Mouse (Mus musculus) lung, postnatal 36 days (tissue): ENCODE results near the gene Cavin1.
A peak's percentile ranks its signal among the peaks of the same experiment; 100 is the strongest.

Experiments used
- DNase-seq: peaks from one replicate; pipeline ENCODE4 v3.0.0; 2022; ENCODE audit warnings: mixed read lengths

Cavin1 gene

DNA sequence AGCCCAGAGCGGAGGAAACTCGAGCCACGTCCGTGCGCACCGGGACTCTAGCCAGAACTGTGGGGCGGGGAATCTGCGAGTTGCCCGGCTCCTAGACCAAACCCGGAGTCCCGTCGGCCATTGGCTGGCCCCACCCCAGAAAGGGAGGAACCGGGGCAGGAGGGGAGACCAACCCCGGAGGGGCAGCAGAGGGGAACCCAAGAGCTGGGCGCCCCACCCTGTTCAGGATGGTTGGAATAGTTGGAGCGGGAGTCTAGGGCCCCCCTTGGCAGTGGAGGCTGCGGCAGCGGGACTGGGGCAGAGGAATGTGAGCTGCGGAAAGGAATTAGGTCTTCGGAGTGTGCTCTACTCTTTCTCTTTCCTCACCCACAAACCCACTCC lies at the start of gene Cavin1:
Cavin1 (minus strand) TSS at position 331 of the 381 bp plus-strand sequence.
- peak; percentile 98 for DNase-seq

DNA sequence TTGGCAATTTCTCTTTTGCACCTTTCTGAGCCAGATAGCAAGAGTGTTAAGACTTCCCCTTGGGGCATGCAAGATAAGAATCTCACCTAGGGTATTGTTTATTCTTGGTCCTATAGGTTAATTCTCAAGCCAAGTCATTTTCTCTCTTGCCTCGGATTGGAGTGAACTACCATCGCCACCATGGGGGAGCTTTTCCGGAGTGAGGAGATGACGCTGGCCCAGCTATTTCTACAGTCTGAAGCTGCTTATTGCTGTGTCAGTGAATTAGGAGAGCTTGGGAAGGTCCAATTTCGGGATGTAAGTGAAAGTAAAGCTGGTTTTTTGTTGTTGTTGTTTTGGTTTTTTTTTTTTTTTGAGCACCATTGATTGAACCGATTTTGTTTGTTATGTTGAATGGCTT lies 41.0 kb upstream of the Cavin1 start:
- DNase-seq: no peak

DNA sequence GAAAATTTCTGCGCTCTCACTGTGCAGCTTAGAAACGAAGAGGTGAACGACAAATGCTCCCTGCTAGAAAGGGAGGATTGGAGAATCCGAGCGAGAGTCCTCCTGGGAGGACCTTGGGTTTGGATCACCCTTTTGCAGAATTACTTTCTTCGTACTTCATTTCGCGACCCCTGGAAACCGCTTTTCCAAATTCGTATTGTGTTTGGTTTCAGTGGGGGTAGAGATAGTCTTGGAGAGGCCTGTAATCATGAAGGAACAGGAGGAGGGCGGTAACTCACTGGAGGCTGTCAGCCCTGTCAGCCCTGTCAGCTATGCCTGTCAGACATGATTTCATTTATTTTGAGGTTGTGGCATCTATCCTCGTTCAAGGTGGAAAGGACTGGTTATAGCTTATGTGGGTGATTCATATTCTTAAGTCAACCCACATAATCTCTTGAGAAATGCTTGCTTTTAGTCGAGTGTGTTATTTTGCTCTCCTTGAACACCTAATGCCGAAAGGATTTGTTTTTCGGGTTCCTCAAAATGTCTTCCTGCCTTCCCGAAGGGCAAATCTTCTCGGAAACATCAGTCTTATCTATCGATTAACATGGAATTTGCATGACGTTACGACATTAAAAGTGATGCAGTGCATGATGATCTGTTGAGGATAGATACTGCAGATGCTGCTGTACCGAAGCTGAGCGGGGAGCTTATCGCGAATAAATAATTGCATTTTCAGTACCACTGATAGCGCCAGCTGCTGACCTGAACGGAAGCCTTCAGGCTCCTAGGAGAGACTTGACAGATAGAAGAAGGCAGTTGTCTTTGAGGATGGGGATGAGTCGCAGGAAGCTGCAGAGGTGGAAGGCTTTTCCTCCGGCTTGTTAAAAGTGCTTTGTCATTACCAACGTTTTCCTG lies 39.4 kb upstream of the Cavin1 start:
- peak; percentile 32 for DNase-seq

DNA sequence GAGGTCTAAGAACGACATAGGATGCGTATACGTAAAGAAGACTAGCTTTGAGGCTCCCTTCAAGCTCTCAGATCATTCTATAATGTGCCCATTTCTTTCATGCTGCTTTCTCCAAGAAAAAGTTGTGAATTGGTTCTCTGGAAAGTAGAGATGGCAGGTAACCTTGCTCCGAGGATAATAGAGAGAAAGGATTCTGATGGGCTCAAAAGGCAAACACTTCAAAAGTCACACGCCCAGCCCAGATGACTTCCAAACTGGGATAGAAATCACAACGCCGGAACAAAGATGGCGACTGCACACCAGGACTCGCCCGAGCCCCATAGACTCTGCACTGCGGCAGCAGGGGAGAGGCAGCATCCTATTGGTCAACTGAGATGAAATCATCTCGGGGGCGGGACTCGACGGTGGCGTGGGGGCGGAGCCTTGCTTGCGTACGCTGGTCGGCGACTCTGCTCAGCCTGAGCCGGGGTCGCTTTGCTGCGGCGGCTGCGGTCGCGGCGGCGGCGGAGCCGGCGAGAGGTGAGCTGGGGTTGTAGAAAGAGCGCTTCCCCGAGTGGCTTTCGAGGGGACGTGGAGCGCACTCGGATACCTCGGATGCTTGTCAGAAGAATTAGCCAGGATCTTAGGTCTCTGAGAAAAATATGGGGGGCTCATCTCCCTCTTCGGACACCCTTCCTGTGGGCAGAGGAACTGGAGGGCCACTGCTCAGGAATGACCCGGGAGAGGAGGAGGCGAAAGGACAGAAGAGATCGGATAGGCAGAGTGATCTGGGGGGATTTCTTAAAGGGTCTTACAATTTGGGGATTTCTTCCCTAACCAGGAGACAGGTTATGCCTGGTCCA lies 38.6 kb upstream of the Cavin1 start, which contains the start of gene Atp6v0a1:
Atp6v0a1 (plus strand) TSS at position 407 of the 842 bp plus-strand sequence.
- peak; percentile 99 for DNase-seq

DNA sequence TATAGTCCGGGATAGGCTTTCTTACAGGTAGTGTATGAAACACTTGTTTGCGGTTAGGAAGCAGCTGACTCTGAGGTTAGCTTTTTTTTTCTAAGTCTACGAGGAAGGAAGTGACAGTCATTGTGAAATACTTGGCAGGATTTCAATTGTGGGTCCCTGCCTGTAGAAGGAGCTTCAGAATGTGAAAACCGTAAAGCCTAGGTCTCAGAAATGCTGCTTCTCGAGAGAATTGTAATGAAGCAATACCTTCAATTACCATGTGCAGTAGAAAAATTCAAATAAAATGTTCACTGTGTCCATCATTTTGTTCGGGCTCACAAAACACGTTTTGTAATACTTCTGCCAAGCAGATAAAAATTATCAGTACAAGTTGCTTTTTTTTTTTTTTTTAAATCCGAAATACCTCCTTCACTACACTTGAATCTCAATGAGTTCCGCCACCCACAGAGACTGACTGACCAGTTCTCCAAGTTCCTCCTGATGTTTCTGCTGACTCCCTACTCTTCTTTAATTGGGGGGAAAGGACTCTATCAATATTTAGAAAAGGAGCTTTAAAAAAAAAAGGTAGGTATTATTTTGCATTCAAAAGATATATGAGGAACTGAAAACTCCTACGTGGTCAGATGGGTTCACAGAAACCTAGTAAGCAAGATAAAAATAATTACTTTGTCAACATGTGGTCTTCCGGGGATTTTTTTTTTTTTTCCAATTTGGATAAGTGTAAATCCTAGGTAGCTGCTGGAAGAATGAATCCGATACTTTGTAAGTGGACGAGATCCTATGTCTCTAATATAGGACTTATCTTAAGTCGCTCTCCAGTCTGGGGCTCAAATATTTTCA lies 37.7 kb upstream of the Cavin1 start:
- DNase-seq: peak; percentile 91

DNA sequence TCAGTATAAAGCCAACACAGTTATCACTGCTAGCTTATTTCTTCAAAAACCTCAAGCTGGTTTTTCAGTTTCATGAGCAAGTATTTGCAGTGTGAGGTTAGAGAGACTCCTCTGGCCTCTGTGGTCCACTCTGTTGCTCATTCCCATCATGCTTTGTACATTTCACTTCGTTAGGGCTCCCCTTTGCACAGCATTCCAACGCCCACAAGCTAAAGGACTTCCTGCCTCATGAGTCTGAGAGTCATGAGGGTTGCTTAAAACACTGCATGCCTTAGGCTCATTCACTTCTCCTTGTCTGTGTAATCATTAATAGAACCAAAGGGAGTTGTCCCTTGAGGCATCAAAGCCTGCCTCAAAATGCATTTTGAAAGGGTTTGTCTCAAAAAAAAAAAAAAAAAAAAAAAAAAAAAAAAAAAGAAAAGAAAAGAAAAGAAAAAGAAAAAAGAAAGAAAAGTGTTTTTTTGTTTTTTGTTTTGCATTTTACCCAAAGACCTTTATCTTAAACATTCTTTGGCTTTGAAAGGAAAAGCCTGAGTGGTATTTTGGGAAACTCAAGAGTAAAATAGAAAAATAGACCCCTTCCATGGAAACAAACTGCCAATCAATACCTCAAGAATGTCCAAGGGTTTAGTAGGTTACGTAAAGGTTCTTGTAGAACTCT lies 32.5 kb upstream of the Cavin1 start:
- DNase-seq: peak; percentile 82

DNA sequence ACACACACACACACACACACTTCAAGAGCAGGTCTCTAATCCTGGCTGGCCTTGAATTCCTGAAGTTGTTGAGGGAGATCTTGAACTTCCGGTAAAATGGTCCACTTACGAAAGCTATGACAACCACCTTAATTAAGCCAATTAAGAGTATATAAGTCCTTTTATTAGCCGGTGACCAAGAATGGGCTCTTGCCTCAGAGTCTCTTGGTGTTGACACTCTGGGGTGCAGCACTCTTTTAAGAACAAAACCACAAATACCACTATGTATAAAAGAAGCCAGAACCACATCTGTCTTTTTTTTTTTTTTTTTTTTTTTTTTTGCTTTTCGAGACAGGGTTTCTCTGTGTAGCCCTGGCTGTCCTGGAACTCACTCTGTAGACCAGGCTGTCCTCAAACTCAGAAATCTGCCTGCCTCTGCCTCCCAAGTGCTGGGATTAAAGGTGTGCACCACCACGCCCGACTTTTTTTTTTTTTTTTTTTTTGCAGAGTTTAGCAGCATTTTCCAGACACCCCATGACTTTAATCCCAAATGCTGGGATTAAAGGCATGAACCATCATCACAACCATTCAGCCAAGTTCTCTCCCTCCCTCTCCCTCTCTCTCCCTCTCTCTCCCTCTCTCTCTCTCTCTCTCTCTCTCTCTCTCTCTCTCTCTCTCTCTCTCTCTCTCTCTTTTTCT lies 31.3 kb upstream of the Cavin1 start:
- peak; percentile 34 for DNase-seq

DNA sequence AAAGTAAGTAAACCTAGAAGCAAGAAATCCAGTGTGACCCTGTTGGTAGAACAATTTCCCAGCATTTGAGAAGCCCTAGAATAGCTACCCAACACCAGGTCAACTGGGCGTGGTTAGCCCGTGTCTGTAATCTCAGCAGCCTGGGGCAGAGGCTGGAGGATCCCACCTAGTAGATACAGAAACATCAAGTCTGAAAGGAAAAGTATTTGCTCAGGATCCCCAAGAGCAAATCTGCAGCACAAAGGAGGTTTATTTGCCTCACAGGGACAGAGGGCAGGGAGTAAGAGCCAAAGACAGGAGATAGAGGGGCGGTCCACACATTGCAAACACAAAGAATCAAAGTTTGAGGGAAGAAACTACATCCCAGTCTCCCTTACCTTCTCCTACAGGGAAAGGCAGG lies 28.6 kb upstream of the Cavin1 start:
- DNase-seq: no peak

DNA sequence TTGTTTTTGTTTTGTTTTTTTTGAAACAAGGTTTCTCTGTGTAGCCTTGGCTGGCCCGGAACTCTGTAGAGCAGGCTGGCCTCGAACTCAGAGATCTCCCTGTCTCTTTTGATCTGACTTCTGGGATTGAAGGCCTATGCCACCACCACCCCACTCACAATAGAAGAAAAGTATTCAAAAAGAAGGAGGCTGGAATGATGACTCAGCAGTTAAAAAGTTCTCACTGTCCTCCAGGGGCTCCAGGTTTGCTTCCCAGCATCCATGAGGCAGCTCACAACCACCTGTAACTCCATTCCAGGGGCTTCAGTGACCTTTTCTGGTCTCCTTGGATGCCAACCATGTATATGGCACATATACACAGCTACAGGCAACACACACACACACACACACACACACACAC lies 28.1 kb upstream of the Cavin1 start:
- DNase-seq: no peak

DNA sequence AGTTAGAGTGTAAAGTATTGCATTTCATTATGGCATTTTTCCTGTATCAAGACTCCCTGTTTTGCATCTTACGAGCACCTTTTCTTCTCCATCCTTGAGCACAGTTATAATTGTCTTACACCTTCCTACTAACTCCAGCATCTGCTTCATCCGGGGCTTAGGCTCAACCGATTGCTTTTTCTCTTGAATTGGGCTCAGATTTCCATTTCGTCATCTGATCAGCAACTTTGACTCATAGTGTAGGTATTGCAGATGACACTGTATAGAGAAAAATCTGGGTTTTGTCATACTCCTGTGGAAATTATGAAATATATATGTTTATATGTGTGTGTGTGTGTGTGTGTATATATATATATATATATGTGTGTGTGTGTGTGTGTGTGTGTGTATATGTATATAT lies 25.8 kb upstream of the Cavin1 start:
- DNase-seq: no peak

DNA sequence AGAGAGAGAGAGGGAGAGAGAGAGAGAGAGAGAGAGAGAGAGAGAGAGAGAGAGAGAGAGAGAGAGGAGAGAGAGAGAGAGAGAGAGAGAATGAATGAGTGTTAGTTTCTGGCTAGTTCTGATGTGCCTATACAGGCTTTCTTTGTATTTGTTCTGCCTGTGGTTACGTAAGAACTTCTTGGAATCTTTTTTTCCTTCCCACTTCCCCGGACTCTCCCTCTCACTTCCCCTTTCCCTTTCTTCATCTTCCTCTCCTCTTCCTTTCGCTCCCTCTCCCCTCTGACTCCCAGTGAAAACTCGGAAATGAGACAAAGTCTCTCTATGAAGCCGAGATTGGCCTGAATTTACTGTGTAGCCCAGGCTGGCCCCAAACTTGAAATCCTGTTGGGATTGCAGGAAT lies 24.0 kb upstream of the Cavin1 start:
- DNase-seq: no peak

DNA sequence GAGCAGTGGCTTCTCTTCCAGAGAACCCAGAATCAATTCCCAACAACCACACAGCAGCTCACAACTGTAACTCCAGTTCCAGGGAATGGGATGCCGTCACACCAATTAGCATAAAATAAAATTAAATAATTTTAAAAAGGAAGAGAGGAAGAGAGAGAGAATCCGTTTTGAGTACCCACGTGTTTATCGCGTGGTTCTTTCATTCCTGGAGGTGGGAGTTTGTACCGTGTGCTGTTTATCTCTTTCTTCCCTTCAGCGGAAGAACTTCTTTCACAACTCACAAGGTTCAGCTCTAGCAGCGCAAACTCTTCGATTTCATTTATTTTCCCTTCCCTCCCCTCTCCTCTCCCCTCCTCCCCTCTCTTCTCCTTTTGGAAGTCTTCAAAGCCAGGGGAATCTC lies 23.5 kb upstream of the Cavin1 start:
- DNase-seq: no peak

DNA sequence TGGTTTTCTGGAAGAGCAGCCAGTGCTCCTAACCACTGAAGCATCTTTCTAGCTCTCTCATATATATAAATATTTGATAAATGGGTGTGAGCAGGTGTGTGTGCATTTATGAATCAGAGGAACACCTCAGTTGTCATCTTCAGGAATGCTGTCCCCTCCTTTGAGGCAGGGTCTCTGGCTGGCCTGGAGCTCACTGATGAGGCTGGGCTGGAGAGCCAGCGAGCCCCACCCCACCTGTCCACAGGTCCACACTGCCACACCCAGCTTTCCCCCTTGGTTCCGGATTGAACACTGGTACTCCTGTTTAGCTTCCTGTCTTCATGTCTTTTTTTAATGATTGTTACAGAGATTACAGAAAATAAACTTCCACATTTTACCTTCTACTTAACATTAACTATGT lies 22.8 kb upstream of the Cavin1 start:
- DNase-seq: no peak

DNA sequence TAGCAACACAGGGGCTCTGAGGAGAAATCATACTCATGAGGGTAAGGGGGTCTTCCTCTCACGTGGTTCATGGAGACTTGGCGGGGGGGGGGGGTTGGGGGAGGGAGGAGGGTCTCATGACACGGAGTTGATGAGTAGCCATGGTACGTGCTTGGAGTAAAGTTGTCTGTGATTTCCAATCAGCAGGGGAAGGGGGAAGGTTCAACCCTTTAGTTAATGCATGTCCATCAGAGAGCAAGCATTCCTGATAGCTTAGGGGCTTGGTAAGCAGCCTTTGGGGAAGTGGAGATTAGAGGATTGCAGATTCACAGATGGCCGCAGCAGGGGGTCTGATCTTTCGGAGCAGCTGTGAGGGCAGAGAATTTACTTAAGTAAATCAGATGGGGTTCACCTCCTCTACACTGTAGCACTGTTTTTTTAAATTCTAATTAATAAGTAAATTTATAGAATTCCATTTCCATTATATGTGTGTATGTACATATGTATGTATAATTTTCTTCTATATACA lies 20.4 kb upstream of the Cavin1 start:
- no peak for DNase-seq

DNA sequence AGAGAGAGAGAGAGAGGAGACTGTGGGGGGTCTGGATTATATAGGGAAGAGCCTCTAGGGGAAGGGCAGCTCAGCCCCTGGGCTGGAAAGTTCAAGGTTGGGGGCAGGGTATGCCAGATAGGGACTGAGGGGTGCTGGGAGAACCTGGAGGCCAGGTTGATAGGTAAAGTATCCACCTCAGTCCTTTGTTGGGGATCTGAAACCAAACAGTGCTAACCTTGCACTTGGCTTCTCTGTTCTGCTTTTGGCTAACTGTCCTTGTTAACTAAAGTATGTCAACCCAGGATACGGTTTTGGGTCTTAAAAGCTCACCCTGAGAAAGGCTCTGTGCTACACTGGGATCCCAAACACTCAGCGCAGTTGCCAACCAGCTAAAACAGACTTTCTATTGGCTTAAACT lies 19.0 kb upstream of the Cavin1 start:
- no peak for DNase-seq

DNA sequence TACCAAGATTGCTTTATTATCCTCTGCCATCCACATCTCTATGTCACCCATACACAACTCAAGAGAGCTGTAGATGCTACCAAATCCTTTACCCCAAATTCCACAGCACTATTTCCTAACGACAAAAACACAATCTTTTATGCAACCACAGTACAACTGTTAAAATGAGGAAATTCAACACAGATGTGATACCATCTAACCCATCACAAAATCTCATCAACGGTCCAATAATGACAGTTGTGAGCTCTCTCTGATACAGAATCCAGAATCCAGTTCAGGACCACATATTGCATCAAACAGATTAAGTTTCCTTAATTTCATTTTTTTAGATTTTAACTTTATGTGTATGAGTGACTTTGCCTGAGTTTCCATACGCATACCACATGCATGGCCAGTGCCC lies 18.0 kb upstream of the Cavin1 start:
- DNase-seq: no peak

DNA sequence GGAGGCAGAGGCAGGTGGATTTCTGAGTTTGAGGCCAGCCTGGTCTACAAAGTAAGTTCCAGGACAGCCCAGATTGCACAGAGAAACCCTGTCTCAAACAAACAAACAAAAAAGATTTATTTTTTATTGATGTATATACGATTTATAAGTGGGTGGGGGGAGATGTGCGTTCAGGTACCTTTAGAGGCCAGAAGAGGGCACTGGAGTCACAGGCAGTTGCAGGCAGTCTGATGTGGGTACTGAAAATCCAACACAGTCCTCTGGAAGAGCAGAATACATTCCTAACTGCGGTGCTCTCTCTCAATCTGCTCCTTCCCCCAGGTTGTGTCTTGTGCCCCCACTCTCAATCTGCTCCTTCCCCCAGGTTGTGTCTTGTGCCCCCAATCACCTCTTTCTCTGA lies 14.9 kb upstream of the Cavin1 start:
- DNase-seq: no peak

DNA sequence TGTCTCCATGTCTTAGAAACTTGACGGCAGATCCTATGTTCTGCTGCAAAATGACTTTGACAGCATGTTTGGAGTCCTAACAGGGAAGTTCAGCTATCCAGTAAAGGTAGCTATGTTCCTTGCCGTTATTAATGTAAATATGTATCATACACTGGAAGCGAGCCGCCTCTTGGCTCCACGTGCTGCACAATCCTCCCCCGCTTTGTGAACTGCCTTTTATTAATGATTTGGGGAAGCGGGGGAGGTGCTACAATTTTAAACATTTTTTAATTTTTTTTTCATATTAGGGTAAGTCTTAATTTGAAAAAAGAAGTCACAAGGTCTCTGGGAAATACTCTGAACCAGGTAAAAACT lies 13.1 kb upstream of the Cavin1 start:
- no peak for DNase-seq

DNA sequence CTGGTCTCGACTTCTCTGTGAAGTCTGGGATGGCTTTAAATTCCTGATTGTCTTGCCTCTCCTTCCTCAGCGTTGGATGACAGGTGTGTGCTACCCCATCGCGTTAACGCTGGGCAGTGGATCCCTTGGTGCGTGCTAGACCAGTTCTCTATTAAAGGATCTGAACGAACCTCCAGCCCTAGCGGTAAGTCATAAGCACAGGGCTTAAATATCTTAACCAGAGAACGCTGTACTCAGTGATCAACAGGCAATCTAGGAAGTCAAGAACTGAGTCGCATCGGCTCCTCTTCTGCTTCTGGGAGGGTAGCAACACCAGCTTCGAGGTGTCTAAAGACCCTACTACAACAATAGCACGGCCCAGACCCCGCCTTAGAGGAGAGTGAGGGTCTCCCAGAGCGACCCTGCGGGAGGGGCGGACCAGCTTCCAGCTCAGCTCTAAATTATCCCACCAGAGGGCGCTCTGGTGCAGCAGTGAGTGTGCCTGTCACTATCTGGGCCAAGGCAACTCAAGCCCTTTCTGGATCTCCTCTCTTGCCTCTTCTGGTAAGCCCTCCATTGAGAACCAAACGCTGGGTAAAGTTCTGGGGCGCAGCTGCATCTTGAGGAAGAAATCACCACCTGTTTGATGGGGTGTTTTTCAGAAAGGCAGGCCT lies 12.6 kb upstream of the Cavin1 start:
- DNase-seq: peak; percentile 93

DNA sequence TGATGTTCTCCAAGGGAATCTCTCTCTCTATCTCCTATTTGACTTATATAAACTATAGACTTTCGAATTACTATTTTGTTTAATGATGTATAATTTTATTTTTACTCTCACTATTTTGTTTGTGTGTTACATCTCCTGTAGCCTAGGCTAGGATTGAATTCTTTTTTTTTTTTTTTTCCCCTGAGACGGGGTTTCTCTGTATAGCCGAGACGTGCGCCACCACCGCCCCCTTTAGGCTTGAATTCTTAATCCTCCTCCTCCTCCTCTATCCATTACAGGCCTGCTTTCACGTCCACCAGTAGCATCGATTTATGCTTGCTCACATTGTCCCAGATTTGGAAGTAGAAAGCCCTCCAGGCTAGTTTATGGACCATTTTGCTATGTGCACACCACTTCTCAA lies 11.4 kb upstream of the Cavin1 start:
- DNase-seq: no peak

DNA sequence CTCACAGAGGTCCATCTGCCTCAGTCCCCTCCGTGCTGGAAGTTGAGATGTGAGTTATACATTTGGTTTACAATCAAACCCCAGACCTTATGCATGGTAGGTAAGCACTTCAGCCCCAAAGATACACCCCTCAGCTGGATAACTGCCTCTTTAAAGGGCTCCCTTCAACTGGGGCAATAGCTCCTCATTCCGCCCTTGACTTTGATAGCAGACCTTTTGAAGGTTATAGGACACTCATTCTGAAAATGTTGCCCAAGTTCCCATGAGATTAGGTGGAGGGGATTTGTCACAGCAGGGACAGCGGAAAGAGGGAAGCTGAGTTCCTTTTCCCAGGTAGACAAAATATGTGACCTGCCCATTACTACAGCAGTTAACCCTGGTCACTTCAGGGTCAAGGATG lies 10.5 kb upstream of the Cavin1 start:
- no peak for DNase-seq
